Mouse (Mus musculus) olfactory bulb, adult 2 months (tissue): ENCODE measurements around the gene Brsk1.

Source experiments
- CTCF ChIP-seq: fragments of 200-500 bp; IDR thresholded peaks from 2 replicates; pipeline ENCODE4 v1.5.1; 2012; ENCODE audit warnings: low read depth, mild to moderate bottlenecking, low read length, moderate library complexity; ENCODE audit not compliant: insufficient read depth
- POLR2A ChIP-seq: fragments of 200-500 bp; IDR thresholded peaks from 2 replicates; pipeline ENCODE4 v1.6.1; 2012; ENCODE audit warnings: mild to moderate bottlenecking, low read depth, low read length, moderate library complexity; ENCODE audit not compliant: insufficient read depth

- TF ChIP-seq POLR2A (no peak), CTCF (no peak)
Measured at GRCm38 (mm10) chr7:4651581-4651980, 38.8 kb upstream of the Brsk1 start.
